Mouse (Mus musculus) stomach, embryonic 16.5 days (tissue): ENCODE measurements around the gene Zdhhc1. TPM values are rescaled to one million over a fixed set of nuclear protein-coding genes. Genes with fewer than 3 reads are reported as not detected.

Experiments
- ATAC-seq: fragments of 200-750 bp; cut with Nextera tagmentation; 2 replicates; pipeline ENCODE4 v1.8.0; 2017; ENCODE audit warnings: moderate number of reproducible peaks, moderate TSS enrichment; ENCODE audit not compliant: insufficient read depth, low FRiP score
- H3K27ac ChIP-seq: fragments of 300-500 bp; sonication (generic); 2 replicates; pipeline ENCODE4 v1.5.1; 2014; ENCODE audit warnings: low read length
- H3K27me3 ChIP-seq: fragments of 300-500 bp; sonication (generic); 2 replicates; pipeline ENCODE4 v1.6.1; 2014; ENCODE audit warnings: low read length, control low read depth, mixed read lengths; ENCODE audit not compliant: control insufficient read depth, insufficient read depth
- H3K36me3 ChIP-seq: fragments of 300-500 bp; sonication (generic); 2 replicates; pipeline ENCODE4 v1.6.1; 2014; ENCODE audit warnings: low read length; ENCODE audit not compliant: control insufficient read depth, insufficient read depth
- H3K4me1 ChIP-seq: fragments of 300-500 bp; sonication (generic); 2 replicates; pipeline ENCODE4 v1.6.1; 2014; ENCODE audit warnings: low read length, control low read depth, mixed read lengths; ENCODE audit not compliant: control insufficient read depth, insufficient read depth
- H3K4me2 ChIP-seq: fragments of 300-500 bp; sonication (generic); 2 replicates; pipeline ENCODE4 v1.6.1; 2014; ENCODE audit warnings: low read depth, low read length, mixed read lengths
- H3K4me3 ChIP-seq: fragments of 300-500 bp; sonication (generic); replicated peaks from 2 replicates; pipeline ENCODE4 v1.5.1; 2014; ENCODE audit warnings: mild to moderate bottlenecking, low read length
- H3K9ac ChIP-seq: fragments of 300-500 bp; sonication (generic); 2 replicates; pipeline ENCODE4 v1.6.1; 2014; ENCODE audit warnings: low read length
- H3K9me3 ChIP-seq: fragments of 300-500 bp; sonication (generic); replicated peaks from 2 replicates; pipeline ENCODE4 v1.6.1; 2016; ENCODE audit warnings: low read length, control low read depth; ENCODE audit not compliant: control insufficient read depth
- WGBS: fragments of 180-500 bp; shearing (Covaris S2); extraction: QIAGEN DNeasy Blood & Tissue Kit; methylation state at CpG from one replicate; pipeline ENCODE4 v1.1.7; 2014; 5-methylcytosine and 5-hydroxymethylcytosine counted together
- polyA plus RNA-seq: library from polyadenylated mRNA; unstranded; fragments of >200 nt; fragmentation: Nextera tagmentation; extraction: Ambion mirVana; gene quantifications from 2 replicates; pipeline ENCODE4 v1.2.1, GENCODE M21; 2015

Gene Zdhhc1
- polyA plus RNA-seq, 1 experiment from 2014 or later, result 33.8 TPM

DNA sequence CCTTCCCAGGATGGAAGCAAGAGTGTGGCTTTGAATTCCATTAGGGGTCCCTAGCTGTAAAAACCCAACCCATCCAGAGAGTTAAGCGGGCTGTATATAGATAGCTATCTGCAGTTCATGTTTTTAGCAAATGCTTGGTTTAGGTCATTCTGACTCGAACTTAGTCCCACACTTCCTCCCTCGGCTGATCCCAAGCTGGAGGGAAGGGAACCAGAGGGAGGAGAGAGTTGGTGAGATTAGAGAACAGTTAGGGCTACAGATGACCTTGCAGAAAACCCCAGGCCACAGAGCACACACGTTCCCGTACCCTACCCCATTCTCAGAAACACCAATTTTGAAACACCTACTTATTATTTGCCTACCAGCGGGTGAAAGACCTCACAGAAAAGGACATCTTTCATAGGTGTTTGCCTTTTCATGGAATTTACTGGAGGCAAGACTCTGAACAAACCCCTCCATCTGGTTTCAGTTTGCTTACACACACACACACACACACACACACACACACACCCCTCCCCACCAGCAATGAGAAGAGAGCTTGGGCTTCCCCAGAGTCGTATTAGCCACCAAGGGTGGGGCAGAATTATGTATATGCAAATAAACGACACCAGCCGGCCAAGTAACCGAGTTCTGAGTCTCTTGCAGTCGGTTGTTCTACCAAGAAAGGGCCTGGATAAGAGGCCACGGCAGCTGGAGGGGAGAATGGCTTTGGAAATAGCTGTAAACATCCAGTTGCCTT, 13.5 kb upstream of the Zdhhc1 start:
- no peaks in the 10 kb centered on the region for H3K9me3 ChIP-seq
- H3K27ac ChIP-seq, result peak overlapping the region; percentile 30
- 23% methylated on average over 12 of the region's 12 CpGs for WGBS
- no peak overlapping the region for H3K4me3 ChIP-seq
- peak; percentile 65 for ATAC-seq
- no peak overlapping the region; the same call in 1 of the 2 replicates for H3K4me2 ChIP-seq
- H3K36me3 ChIP-seq, result no peaks in the 10 kb centered on the region
- H3K9ac ChIP-seq, result no peak overlapping the region
- H3K27me3 ChIP-seq, result no peaks in the 10 kb centered on the region
- H3K4me1 ChIP-seq, result peaks cover 13% of the 10 kb centered on the region

GRCm38 (mm10) chr8:105508758-105509157, 12.1 kb upstream of the Zdhhc1 start:
- Histone ChIP-seq H3K27ac (no peak overlapping the region), H3K4me2 (no peak overlapping the region)
- ATAC-seq, result no peak

GRCm38 (mm10) chr8:105506977-105507376, 10.3 kb upstream of the Zdhhc1 start:
- H3K4me1 ChIP-seq, result peaks cover 13% of the 10 kb centered on the region
- 64% methylated on average over 6 of the region's 6 CpGs for WGBS
- H3K27me3 ChIP-seq, result no peaks in the 10 kb centered on the region
- ATAC-seq, result no peak
- no peaks in the 10 kb centered on the region for H3K36me3 ChIP-seq
- peak overlapping the region; percentile 37; the same call in 1 of the 2 replicates for H3K9ac ChIP-seq
- H3K9me3 ChIP-seq, result no peaks in the 10 kb centered on the region
- H3K4me3 ChIP-seq, result no peak overlapping the region
- no peak overlapping the region for H3K4me2 ChIP-seq
- H3K27ac ChIP-seq, result no peak overlapping the region

More at GRCm38 (mm10) chr8:105508758-105509157, 12.1 kb upstream of the Zdhhc1 start:
- no peaks in the 10 kb centered on the region for H3K27me3 ChIP-seq
- no peak overlapping the region for H3K4me3 ChIP-seq
- no peaks in the 10 kb centered on the region for H3K36me3 ChIP-seq
- WGBS, result 71% methylated on average over 1 of the region's 2 CpGs
- peaks cover 13% of the 10 kb centered on the region for H3K4me1 ChIP-seq
- no peaks in the 10 kb centered on the region for H3K9me3 ChIP-seq
- no peak overlapping the region for H3K9ac ChIP-seq

DNA sequence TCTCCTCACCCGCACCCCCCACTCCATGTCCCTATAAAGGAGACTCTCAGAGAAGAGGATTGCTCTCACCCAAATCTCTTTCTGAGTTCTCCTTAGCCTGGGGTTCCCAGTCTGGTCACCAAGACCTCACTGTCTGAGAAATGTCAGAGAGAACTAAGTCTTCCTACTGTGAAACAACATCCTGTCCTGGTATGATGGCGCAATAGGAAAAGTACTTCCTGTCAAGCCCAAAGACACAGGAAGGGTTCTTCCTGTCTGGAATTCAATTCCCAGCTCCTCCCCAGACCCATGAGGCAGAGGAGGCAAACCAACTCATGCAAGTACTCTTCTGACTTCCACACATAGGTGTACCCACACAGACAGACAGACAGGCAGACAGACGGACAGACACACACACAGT, 7.9 kb upstream of the Zdhhc1 start:
- Histone ChIP-seq H3K4me1 (peaks cover 8% of the 10 kb centered on the region), H3K4me3 (no peak overlapping the region), H3K27ac (no peak overlapping the region), H3K27me3 (no peaks in the 10 kb centered on the region), H3K9ac (no peak overlapping the region), H3K9me3 (no peaks in the 10 kb centered on the region), H3K36me3 (no peaks in the 10 kb centered on the region), H3K4me2 (no peak overlapping the region)
- 73% methylated on average over 3 of the region's 3 CpGs for WGBS
- no peak for ATAC-seq

DNA sequence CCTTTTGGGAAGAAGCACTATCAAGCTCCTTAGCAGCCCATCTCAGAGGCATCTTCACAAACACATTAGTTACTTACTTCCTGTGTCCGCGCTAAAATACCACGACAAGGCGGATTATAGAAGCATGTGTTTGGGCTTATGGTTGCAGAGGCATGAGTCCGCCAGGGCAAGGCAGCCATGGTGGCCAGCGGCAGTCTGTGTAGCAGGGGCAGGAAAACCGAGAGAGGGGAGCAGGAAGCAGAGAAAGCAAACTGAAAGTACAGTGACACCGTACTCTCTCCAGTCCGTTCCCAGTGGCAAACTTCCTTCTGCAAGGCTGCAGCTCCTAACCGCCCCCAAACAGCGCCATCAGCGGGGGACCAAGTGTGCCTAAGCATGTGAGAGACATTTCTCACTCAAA, 3.1 kb upstream of the Zdhhc1 start:
- Histone ChIP-seq H3K4me2 (no peak overlapping the region), H3K4me1 (peaks cover 12% of the 10 kb centered on the region), H3K4me3 (peak overlapping the region; percentile 17; the same call in 1 of the 2 replicates), H3K9ac (no peak overlapping the region; the same call in 1 of the 2 replicates), H3K9me3 (no peaks in the 10 kb centered on the region), H3K27me3 (no peaks in the 10 kb centered on the region), H3K36me3 (no peaks in the 10 kb centered on the region), H3K27ac (no peak overlapping the region)
- 61% methylated on average over 12 of the region's 12 CpGs for WGBS
- ATAC-seq, result no peak

- peak overlapping the region; percentile 73 for H3K27ac ChIP-seq
- no peaks in the 10 kb centered on the region for H3K27me3 ChIP-seq
- no peaks in the 10 kb centered on the region for H3K9me3 ChIP-seq
- ATAC-seq, result no peak
- peaks cover 15% of the 10 kb centered on the region for H3K4me1 ChIP-seq
- H3K36me3 ChIP-seq, result no peaks in the 10 kb centered on the region
- 40% methylated on average over 17 of the region's 17 CpGs for WGBS
- peak overlapping the region; percentile 92 for H3K4me2 ChIP-seq
- H3K4me3 ChIP-seq, result peak overlapping the region; percentile 85
- H3K9ac ChIP-seq, result peak overlapping the region; percentile 96
Measured at GRCm38 (mm10) chr8:105495350-105496302, 1.1 kb downstream of the Zdhhc1 start.

DNA sequence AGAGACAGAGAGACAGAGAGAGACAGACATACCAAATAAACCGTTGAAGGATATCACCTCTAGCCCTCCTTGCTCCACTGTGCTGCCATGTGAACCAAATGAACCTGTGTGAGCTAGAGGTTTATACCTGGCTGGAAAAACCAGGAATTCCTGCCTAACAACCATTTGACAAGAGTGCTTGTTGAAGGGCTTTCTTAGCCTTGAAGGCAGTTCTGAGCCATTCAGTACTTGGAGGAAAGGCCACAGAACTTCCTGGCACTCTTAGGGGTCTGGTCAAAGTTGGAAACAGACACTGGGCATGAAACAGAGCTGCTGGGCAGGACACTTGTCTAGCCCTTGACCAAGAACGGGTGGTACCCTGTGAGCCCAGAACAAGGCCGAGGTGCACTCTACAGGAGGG, 2.1 kb downstream of the Zdhhc1 start:
- Histone ChIP-seq H3K4me1 (peaks cover 15% of the 10 kb centered on the region), H3K36me3 (no peaks in the 10 kb centered on the region), H3K9me3 (no peaks in the 10 kb centered on the region), H3K27me3 (no peaks in the 10 kb centered on the region), H3K9ac (peak overlapping the region; percentile 40; the same call in 1 of the 2 replicates), H3K4me3 (no peak overlapping the region), H3K27ac (peak overlapping the region; percentile 73), H3K4me2 (no peak overlapping the region)
- no peak for ATAC-seq
- WGBS, result 74% methylated on average over 3 of the region's 3 CpGs

DNA sequence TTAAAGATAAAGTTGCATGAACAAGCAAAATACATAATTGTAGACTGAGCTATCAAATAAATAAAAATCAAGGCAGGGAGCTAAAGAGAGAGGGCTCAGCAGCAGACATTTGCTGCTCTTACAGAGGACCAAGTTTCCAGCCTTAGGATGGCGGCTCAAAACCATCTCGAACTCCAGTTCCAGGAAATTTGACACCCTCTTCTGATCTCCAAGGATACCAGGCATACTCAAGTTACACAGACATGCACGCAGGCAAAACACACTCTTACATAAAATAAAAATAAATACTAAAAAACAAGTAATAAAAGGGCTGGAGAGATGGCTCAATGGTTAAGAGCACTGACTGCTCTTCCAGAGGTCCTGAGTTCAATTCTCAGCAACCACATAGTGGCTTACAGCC, 3.2 kb downstream of the Zdhhc1 start:
- H3K4me2 ChIP-seq, result no peak overlapping the region
- H3K4me1 ChIP-seq, result peaks cover 15% of the 10 kb centered on the region
- H3K27me3 ChIP-seq, result no peaks in the 10 kb centered on the region
- no peak overlapping the region for H3K9ac ChIP-seq
- WGBS, result 31% methylated on average over 3 of the region's 3 CpGs
- no peak overlapping the region for H3K27ac ChIP-seq
- no peaks in the 10 kb centered on the region for H3K36me3 ChIP-seq
- no peak for ATAC-seq
- H3K9me3 ChIP-seq, result no peaks in the 10 kb centered on the region
- no peak overlapping the region for H3K4me3 ChIP-seq

GRCm38 (mm10) chr8:105489281-105489680, 7.4 kb downstream of the Zdhhc1 start:
- Histone ChIP-seq H3K4me3 (no peak overlapping the region), H3K27me3 (no peaks in the 10 kb centered on the region), H3K9ac (no peak overlapping the region), H3K4me1 (no peaks in the 10 kb centered on the region), H3K27ac (no peak overlapping the region), H3K36me3 (0 out of 2 replicates have a peak, but pooled peaks cover 3% of the 10 kb centered on the region), H3K4me2 (no peak overlapping the region), H3K9me3 (no peaks in the 10 kb centered on the region)
- ATAC-seq, result no peak
- WGBS, result 29% methylated on average over 1 of the region's 1 CpGs
